15 mouse cellular contexts compared by ENCODE assay signal in the genomic region with DNA sequence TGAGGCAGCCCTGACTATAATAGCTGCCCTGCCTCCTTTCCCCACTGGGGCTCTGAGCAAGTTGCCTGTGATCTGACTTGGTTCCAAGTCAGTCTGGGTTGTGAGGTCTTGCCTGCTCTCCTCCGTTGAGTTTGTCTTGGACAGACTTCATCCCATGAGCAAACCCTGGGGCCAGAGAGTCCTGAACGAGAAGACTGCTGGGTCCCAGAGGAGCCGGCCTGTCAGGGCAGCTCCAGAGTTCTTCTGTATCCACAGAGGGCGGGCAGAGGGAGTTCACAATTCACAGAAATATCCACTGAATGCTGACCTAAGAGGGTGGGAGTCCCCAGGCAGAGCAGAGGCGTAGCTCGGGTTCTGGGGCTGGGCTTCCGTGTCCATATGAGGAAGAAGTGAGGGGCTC. TPM values are rescaled to one million over a fixed set of nuclear protein-coding genes. Genes with fewer than 3 reads are reported as not detected.
DNase-seq lines count a peak whose midpoint lies in the region; ATAC-seq and TF ChIP-seq lines count a peak whose summit lies in the region.
"Had no signal": no experiment of that assay in that cellular context is flagged by ENCODE, and none has a peak within 500 bp of the region (broad histone marks: within the 10 kb centered on the region; RNA-seq: fewer than 3 reads in every experiment).

No protein-coding gene starts in this region.

- ATAC-seq in kidney, postnatal 0 days (replicated peaks; ENCODE audit: low FRiP score, low read depth), result no peak
- ATAC-seq: intestine, postnatal 0 days; midbrain, embryonic 16.5 days had no signal

- 58% methylated on average over 7 of the region's 7 CpGs for WGBS in kidney, postnatal 0 days

- no peak overlapping the region for H3K4me2 ChIP-seq in kidney, postnatal 0 days (ENCODE audit: low read length)
- H3K4me2 ChIP-seq: limb, embryonic 15.5 days had no signal

- no peak for TF ChIP-seq CTCF in kidney, postnatal 0 days (IDR thresholded peaks at IDR 0.05; ENCODE audit: low read depth)
- no peak for TF ChIP-seq CTCF in cortical plate, adult 2 months (IDR thresholded peaks at IDR 0.05; ENCODE audit: extremely low read depth, insufficient read depth, low read length)

- no peak overlapping the region for H3K27ac ChIP-seq in kidney, postnatal 0 days
- H3K27ac ChIP-seq in cortical plate, adult 2 months (ENCODE audit: insufficient read depth, low read length), result 0 out of 2 replicates have a peak overlapping the region, but pooled peaks have one; percentile 72
- H3K27ac ChIP-seq: limb, embryonic 15.5 days had no signal

- H3K36me3 ChIP-seq in kidney, postnatal 0 days (ENCODE audit: insufficient read depth, low read length), result no peaks in the 10 kb centered on the region

- no peak overlapping the region for H3K4me3 ChIP-seq in kidney, postnatal 0 days (replicated peaks; ENCODE audit: low read depth, low read length)
- H3K4me3 ChIP-seq in cortical plate, adult 2 months (ENCODE audit: insufficient read depth, low read length), result no peak overlapping the region; the same call in 1 of the 2 replicates
- H3K4me3 ChIP-seq: limb, embryonic 15.5 days had no signal

- no peak for TF ChIP-seq POLR2A in cortical plate, adult 2 months (IDR thresholded peaks at IDR 0.05; ENCODE audit: extremely low read depth, insufficient read depth, low read length)

- H3K9ac ChIP-seq in kidney, postnatal 0 days (ENCODE audit: low read depth, low read length), result no peak overlapping the region
- H3K9ac ChIP-seq: limb, embryonic 15.5 days had no signal

- H3K4me1 ChIP-seq in kidney, postnatal 0 days (replicated peaks; ENCODE audit: insufficient read depth, low read length), result no peaks in the 10 kb centered on the region
- 0 out of 2 replicates have a peak, but pooled peaks cover 2% of the 10 kb centered on the region for H3K4me1 ChIP-seq in cortical plate, adult 2 months (ENCODE audit: control insufficient read depth, insufficient read depth, low read length)

- DNase-seq in gastrocnemius, adult 18-20 months (ENCODE audit: low spot score), result peak; percentile 48
- no peak for DNase-seq in gastrocnemius, postnatal 36 days
- DNase-seq in kidney, postnatal 0 days (ENCODE audit: low spot score), result peak; percentile 50
- DNase-seq in kidney, adult 9 months, result no peak
- peak; percentile 51 for DNase-seq in heart, postnatal 4 days
- DNase-seq in frontal cortex, adult 2 months (ENCODE audit: extremely low spot score in 1 of 2, low spot score in 1 of 2), result no peak
- no peak for DNase-seq in T-cell, adult 2 months (ENCODE audit: low spot score)
- DNase-seq: adrenal gland, postnatal 25 days; cerebellum, adult 11 months; right cerebral cortex, postnatal 25 days had no signal

- intact Hi-C loops in gastrocnemius, postnatal 36 days (cut with DNase I), result no loop called here

- no peaks in the 10 kb centered on the region for H3K9me3 ChIP-seq in kidney, postnatal 0 days (replicated peaks; ENCODE audit: low read length)
- H3K9me3 ChIP-seq: limb, embryonic 15.5 days had no signal

- no peaks in the 10 kb centered on the region for H3K27me3 ChIP-seq in kidney, postnatal 0 days (ENCODE audit: insufficient read depth, low read length)
- H3K27me3 ChIP-seq: limb, embryonic 15.5 days had no signal

RNA-seq across cellular contexts. Expression of a gene that starts 16.6 kb away (rescaled TPM):
- total RNA-seq in gastrocnemius, adult 18-20 months (2021), result 1 to 10 TPM; 5.7 to 6.0 TPM
- total RNA-seq in gastrocnemius, postnatal 36 days (2021), result 1 to 10 TPM; 5.0 to 6.0 TPM
- 8.6 and 9.0 TPM in 2 replicates for polyA plus RNA-seq in kidney, postnatal 0 days (2015; fragmentation: Nextera tagmentation; extraction: Ambion mirVana)
- 50.6 and 56.0 TPM in 2 replicates for polyA plus RNA-seq in cortical plate, adult 2 months (2012; rRNA removed)
- 1 to 10 TPM; 3.2 to 4.1 TPM for total RNA-seq in heart, postnatal 4 days (2021)
- polyA plus RNA-seq in frontal cortex, adult 2 months (2012; rRNA removed), result 79.0 and 93.0 TPM in 2 replicates
- total RNA-seq: granulocyte monocyte progenitor cell, adult 5-6 weeks had no signal

RNA-seq across cellular contexts. Expression of a gene that starts 21.5 kb away (rescaled TPM):
- total RNA-seq in gastrocnemius, adult 18-20 months (2021), result under 1 TPM in 1 of 2 experiments, not detected in 1; 0.52 TPM
- under 1 TPM in 1 of 2 experiments, not detected in 1; 0.33 TPM for total RNA-seq in gastrocnemius, postnatal 36 days (2021)
- polyA plus RNA-seq in kidney, postnatal 0 days (2015; fragmentation: Nextera tagmentation; extraction: Ambion mirVana), result 0.97 and 1.1 TPM in 2 replicates
- polyA plus RNA-seq in cortical plate, adult 2 months (2012; rRNA removed), result 1.4 and 2.1 TPM in 2 replicates
- total RNA-seq in heart, postnatal 4 days (2021), result 1 to 10 TPM in 1 of 2 experiments, under 1 TPM in 1; 0.59 to 1.1 TPM
- 2.1 and 2.9 TPM in 2 replicates for polyA plus RNA-seq in frontal cortex, adult 2 months (2012; rRNA removed)
- total RNA-seq: granulocyte monocyte progenitor cell, adult 5-6 weeks had no signal

RNA-seq across cellular contexts. Expression of a gene that starts 32.4 kb away (rescaled TPM):
- 1 to 10 TPM; 1.8 to 2.0 TPM for total RNA-seq in gastrocnemius, adult 18-20 months (2021)
- total RNA-seq in gastrocnemius, postnatal 36 days (2021), result 1 to 10 TPM; 2.8 to 3.2 TPM
- 17.1 and 18.2 TPM in 2 replicates for polyA plus RNA-seq in kidney, postnatal 0 days (2015; fragmentation: Nextera tagmentation; extraction: Ambion mirVana)
- 119 and 122 TPM in 2 replicates for polyA plus RNA-seq in cortical plate, adult 2 months (2012; rRNA removed)
- total RNA-seq in heart, postnatal 4 days (2021), result 10 to 100 TPM; 19.5 to 21.9 TPM
- 106 and 118 TPM in 2 replicates for polyA plus RNA-seq in frontal cortex, adult 2 months (2012; rRNA removed)
- total RNA-seq: granulocyte monocyte progenitor cell, adult 5-6 weeks had no signal

RNA-seq across cellular contexts. Expression of a gene that starts 36.3 kb away (rescaled TPM):
- 10 to 100 TPM; 82.2 to 83.6 TPM for total RNA-seq in gastrocnemius, adult 18-20 months (2021)
- total RNA-seq in gastrocnemius, postnatal 36 days (2021), result 10 to 100 TPM; 65.4 to 74.0 TPM
- polyA plus RNA-seq in kidney, postnatal 0 days (2015; fragmentation: Nextera tagmentation; extraction: Ambion mirVana), result 374 and 379 TPM in 2 replicates
- polyA plus RNA-seq in cortical plate, adult 2 months (2012; rRNA removed), result 800 and 801 TPM in 2 replicates
- total RNA-seq in heart, postnatal 4 days (2021), result 100 to 1,000 TPM; 115 to 126 TPM
- polyA plus RNA-seq in frontal cortex, adult 2 months (2012; rRNA removed), result 722 and 766 TPM in 2 replicates

RNA-seq across cellular contexts. Expression of a gene that starts 41.0 kb away (rescaled TPM):
- 1 to 10 TPM; 3.1 to 3.2 TPM for total RNA-seq in gastrocnemius, adult 18-20 months (2021)
- total RNA-seq in gastrocnemius, postnatal 36 days (2021), result 1 to 10 TPM; 1.4 to 2.6 TPM
- polyA plus RNA-seq in kidney, postnatal 0 days (2015; fragmentation: Nextera tagmentation; extraction: Ambion mirVana), result 12.5 and 14.2 TPM in 2 replicates
- 13.8 and 14.4 TPM in 2 replicates for polyA plus RNA-seq in cortical plate, adult 2 months (2012; rRNA removed)
- total RNA-seq in heart, postnatal 4 days (2021), result 1 to 10 TPM; 4.1 to 5.1 TPM
- 12.8 and 13.5 TPM in 2 replicates for polyA plus RNA-seq in frontal cortex, adult 2 months (2012; rRNA removed)

Comparison
In these comparisons a context has a peak if more than half of its experiments do, and no peak if none do; other contexts are left out.
1. DNase-seq: peak in gastrocnemius, adult 18-20 months (single experiment), kidney, postnatal 0 days (single experiment) and heart, postnatal 4 days (single experiment); none in gastrocnemius, postnatal 36 days (0 of 2), kidney, adult 9 months (single experiment), frontal cortex, adult 2 months (0 of 2) and T-cell, adult 2 months (single experiment).
2. RNA of a gene that starts 32.4 kb away (total RNA-seq): 19.5 to 21.9 TPM in heart, postnatal 4 days; 2.8 to 3.2 TPM in gastrocnemius, postnatal 36 days and 1.8 to 2.0 TPM in gastrocnemius, adult 18-20 months; every median in the first group is over 4 times any median in the second.